11 mouse cellular contexts compared by ENCODE assay signal in genomic region chr4:154764238-154764637, GRCm38 (mm10).
"Had no signal": no experiment of that assay in that cellular context is flagged by ENCODE, and none has a peak within 500 bp of the region (broad histone marks: within the 10 kb centered on the region; RNA-seq: fewer than 3 reads in every experiment).

No protein-coding gene starts in this region.

- H3K9ac ChIP-seq: intestine, embryonic 15.5 days; liver, embryonic 14.5 days; midbrain, embryonic 13.5 days had no signal

- ATAC-seq: intestine, embryonic 15.5 days; midbrain, embryonic 13.5 days had no signal

- DNase-seq: kidney, adult 18-20 months; kidney, postnatal 10 days; kidney, postnatal 4 days; lung, adult 18-20 months; right cerebral cortex, adult 18-20 months; thymus, adult 18-20 months; thymus, postnatal 14 days had no signal

- H3K36me3 ChIP-seq: intestine, embryonic 15.5 days; midbrain, embryonic 13.5 days had no signal

- H3K4me1 ChIP-seq: intestine, embryonic 15.5 days had no signal

- H3K9me3 ChIP-seq: intestine, embryonic 15.5 days; midbrain, embryonic 13.5 days had no signal

- H3K4me2 ChIP-seq: intestine, embryonic 15.5 days; midbrain, embryonic 13.5 days had no signal

- H3K27ac ChIP-seq: intestine, embryonic 15.5 days; layer of hippocampus, adult 2 months; liver, embryonic 14.5 days; midbrain, embryonic 13.5 days had no signal

- H3K27me3 ChIP-seq: intestine, embryonic 15.5 days had no signal

- H3K4me3 ChIP-seq: intestine, embryonic 15.5 days; layer of hippocampus, adult 2 months; midbrain, embryonic 13.5 days had no signal
